Mouse (Mus musculus): ENCODE data around the gene Slu7. TPM values are rescaled to one million over a fixed set of nuclear protein-coding genes. Genes with fewer than 3 reads are reported as not detected.

Gene Slu7
- polyA plus RNA-seq, 1 experiment from 2014 or later = 35.8 TPM

DNA sequence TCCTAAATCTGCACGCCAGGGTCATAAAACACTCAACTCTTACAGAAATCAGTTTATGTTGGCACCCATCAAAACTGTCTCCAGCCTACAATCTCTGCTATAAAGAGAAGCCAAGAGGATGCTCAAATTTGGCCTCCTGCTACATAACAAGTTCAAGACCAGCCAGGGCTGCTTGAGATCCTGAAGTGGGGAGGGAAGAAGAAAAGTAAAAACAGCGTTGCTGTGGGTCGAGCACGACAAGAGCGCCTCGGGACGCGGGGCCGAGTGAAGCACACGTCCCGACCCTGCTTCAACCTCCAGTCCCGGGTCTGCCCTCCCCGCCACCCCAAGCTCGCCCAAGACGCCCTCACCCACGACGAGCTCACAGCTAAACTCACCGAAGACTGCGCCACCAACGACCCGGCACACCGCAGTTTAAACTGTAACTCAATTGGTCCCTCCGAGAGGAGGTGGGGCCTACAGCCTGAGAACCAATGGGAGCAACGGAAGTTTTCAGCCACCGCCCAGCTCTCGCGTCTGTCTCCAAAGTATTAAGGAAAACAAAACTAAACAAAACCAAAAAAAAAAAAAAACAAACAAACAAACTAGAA is 7.6 kb upstream of the Slu7 start, which contains the start of gene Pttg1:
Gene Pttg1 (minus strand): TSS at position 428 of the 590 bp plus-strand sequence.
- Histone ChIP-seq H3K4me2 (peak within 1 kb of the TSS; percentile 67), H3K36me3 (peaks cover 22% of the 10 kb centered on the region)

DNA sequence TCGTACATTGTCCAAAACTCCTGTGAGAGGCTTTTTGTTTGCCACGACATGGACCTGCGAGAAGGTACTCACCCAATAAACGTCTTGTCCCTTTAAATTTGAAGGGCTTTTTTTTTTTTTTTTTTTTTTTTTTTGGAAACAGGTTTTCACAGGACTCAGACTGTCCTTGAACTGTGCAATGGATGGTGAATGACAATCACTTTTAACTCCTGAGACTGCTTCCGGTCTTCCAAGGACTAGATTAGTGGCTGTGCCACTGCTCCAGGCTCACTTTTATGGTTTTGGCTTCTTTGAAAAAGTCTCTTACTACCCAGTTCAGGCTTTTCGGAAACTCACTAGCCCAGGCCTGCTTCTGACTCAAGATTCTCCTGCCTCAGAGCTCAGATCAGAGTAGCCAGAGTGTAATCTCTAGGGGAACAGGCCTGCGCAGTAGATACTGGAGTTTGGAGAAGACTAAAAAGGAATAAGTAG is 7.1 kb upstream of the Slu7 start:
- 15% methylated on average over 7 of the region's 7 CpGs for WGBS
- H3K4me1 ChIP-seq (replicated peaks) = peaks cover 14% of the 10 kb centered on the region
- H3K9me3 ChIP-seq (replicated peaks) = no peaks in the 10 kb centered on the region
- peak overlapping the region; percentile 67 for H3K4me2 ChIP-seq
- H3K36me3 ChIP-seq = peaks cover 19% of the 10 kb centered on the region
- peak; percentile 59; the same call in 1 of the 2 replicates for ATAC-seq (replicated peaks; ENCODE audit: insufficient number of reproducible peaks, insufficient read depth, low FRiP score, low read depth)
- peak overlapping the region; percentile 80 for H3K4me3 ChIP-seq
- peak overlapping the region; percentile 76 for H3K27ac ChIP-seq
- peak overlapping the region; percentile 75; the same call in 1 of the 2 replicates for H3K9ac ChIP-seq
- H3K27me3 ChIP-seq = no peaks in the 10 kb centered on the region

More for the DNA sequence above, 7.6 kb upstream of the Slu7 start, which contains the start of gene Pttg1:
- Histone ChIP-seq H3K27me3 (no peaks in the 10 kb centered on the region), H3K4me3 (peak within 1 kb of the TSS; percentile 80), H3K9me3 (replicated peaks) (no peaks in the 10 kb centered on the region), H3K9ac (peak within 1 kb of the TSS; percentile 75), H3K27ac (peak within 1 kb of the TSS; percentile 76), H3K4me1 (replicated peaks) (peaks cover 14% of the 10 kb centered on the region)
- ATAC-seq (replicated peaks; ENCODE audit: insufficient number of reproducible peaks, insufficient read depth, low FRiP score, low read depth) = peak; percentile 94
- WGBS = 2% methylated on average over 27 of the region's 27 CpGs

DNA sequence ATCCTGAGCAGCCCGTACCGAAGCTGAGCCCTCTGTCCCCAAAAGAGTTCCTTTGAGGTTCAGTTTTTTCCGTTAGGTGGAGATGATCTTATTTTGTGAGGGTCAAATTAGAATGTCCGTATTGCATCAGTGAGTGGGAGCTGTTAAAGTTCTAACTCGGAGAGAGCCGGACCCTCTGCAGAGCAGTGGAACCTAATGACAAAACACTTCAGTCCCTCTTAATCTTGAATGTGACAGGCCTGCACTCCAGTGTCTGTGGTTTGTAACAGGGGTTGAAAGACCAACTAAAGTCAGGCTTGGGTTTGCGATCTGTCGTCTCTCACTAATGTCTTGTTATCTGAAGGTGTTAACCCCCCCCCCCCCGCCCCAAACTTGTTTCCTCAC is 472 bp downstream of the Slu7 start:
- 2% methylated on average over 9 of the region's 9 CpGs for WGBS

DNA sequence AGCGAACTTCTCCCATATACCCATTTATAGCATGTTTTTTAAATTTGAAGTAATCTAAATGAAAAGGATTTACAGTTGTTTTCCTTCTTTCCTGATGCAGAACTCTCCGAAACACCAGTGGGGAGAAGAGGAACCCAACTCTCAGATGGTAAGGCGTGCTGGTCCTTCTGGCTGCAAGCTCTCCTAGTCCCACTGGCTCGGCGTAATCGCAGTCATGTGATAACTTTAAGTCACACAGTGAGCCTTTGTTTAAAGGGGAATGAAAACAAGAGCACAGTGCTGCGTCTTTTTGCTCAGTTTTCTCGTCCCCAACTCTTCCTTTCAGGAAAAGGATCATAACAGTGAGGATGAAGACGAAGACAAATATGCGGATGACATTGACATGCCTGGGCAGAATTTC is 7.6 kb downstream of the Slu7 start:
- Histone ChIP-seq H3K9me3 (replicated peaks) (no peaks in the 10 kb centered on the region), H3K4me2 (no peak overlapping the region), H3K9ac (no peak overlapping the region), H3K4me3 (no peak overlapping the region), H3K27me3 (no peaks in the 10 kb centered on the region), H3K27ac (no peak overlapping the region), H3K36me3 (peaks cover 88% of the 10 kb centered on the region), H3K4me1 (replicated peaks) (no peaks in the 10 kb centered on the region)
- no peak for ATAC-seq (replicated peaks; ENCODE audit: insufficient number of reproducible peaks, insufficient read depth, low FRiP score, low read depth)
- 92% methylated on average over 10 of the region's 10 CpGs for WGBS

More for the DNA sequence above, 472 bp downstream of the Slu7 start:
- Histone ChIP-seq H3K4me1 (replicated peaks) (peaks cover 7% of the 10 kb centered on the region), H3K36me3 (peaks cover 18% of the 10 kb centered on the region), H3K4me2 (peak overlapping the region; percentile 64), H3K27ac (peak overlapping the region; percentile 58), H3K4me3 (peak overlapping the region; percentile 98), H3K9me3 (replicated peaks) (no peaks in the 10 kb centered on the region), H3K27me3 (no peaks in the 10 kb centered on the region), H3K9ac (peak overlapping the region; percentile 82)
- ATAC-seq (replicated peaks; ENCODE audit: insufficient number of reproducible peaks, insufficient read depth, low FRiP score, low read depth) = peak; percentile 10; the same call in 1 of the 2 replicates

DNA sequence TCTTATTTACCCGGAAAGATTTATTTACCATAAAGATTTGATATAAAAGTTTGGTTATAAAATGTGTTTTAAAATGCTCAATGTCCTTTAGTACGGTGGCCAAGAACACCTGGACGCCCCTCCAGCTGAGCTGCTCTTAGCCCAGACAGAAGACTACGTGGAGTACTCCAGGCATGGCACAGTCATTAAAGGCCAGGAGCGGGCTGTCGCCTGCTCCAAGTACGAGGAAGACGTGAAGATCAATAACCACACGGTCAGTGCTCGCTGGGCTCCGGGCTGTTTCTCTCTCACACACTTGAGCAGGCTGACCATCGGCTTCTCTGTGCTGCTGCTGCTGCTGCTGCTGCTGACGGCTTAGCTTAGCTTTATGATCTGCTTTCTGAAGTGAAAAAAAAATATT is 9.6 kb downstream of the Slu7 start:
- Histone ChIP-seq H3K27me3 (no peaks in the 10 kb centered on the region), H3K4me1 (replicated peaks) (no peaks in the 10 kb centered on the region), H3K4me3 (no peak overlapping the region), H3K9ac (no peak overlapping the region), H3K9me3 (replicated peaks) (no peaks in the 10 kb centered on the region), H3K4me2 (no peak overlapping the region), H3K36me3 (peaks cover 92% of the 10 kb centered on the region), H3K27ac (no peak overlapping the region)
- 95% methylated on average over 13 of the region's 13 CpGs for WGBS
- no peak for ATAC-seq (replicated peaks; ENCODE audit: insufficient number of reproducible peaks, insufficient read depth, low FRiP score, low read depth)

DNA sequence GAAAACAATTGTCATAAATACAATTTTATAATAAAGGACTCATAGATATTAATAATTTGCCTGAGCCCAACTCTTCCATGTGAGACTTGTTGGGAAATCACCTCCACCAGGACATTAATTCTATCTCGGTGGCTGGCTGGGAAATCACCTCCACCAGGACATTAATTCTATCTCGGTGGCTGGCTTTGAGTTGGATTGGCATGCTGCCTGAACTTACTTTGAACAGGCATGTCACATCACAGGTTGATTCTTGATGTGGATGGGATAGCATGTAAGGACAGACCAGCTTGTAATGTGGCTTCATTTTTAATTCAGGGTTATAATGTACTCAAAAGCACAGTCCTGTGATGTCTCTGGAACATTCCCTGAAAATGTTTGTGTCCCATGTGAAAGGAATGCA is 16.4 kb downstream of the Slu7 start:
- no peaks in the 10 kb centered on the region for H3K27me3 ChIP-seq
- whole genome bisulfite sequencing = 73% methylated on average over 2 of the region's 2 CpGs
- H3K27ac ChIP-seq = no peak overlapping the region
- H3K9me3 ChIP-seq (replicated peaks) = no peaks in the 10 kb centered on the region
- H3K4me3 ChIP-seq = no peak overlapping the region
- H3K9ac ChIP-seq = no peak overlapping the region
- ATAC-seq (replicated peaks; ENCODE audit: insufficient number of reproducible peaks, insufficient read depth, low FRiP score, low read depth) = no peak
- H3K4me1 ChIP-seq (replicated peaks) = no peaks in the 10 kb centered on the region
- peaks cover 26% of the 10 kb centered on the region for H3K36me3 ChIP-seq
- no peak overlapping the region for H3K4me2 ChIP-seq

DNA sequence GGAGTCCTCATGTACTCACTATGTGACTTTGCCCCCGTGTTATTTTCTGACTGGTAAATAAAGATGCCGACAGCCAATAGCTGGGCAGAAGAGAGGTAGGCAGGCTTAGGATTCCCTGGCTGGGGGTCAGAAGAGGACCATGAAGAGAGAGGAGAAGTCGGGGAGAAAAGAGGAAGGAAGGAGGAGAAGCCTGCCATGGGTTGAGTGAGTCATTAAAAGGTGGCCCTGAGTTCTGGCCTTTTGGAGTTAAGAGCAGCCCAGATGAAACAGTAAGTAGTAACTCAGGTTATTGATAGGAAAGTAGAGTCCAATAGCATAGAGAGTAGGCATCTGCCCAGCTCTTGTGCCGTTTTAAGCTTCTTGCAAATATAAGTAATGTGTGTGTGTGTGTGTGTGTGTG is 17.8 kb downstream of the Slu7 start:
- no peak overlapping the region for H3K9ac ChIP-seq
- no peak overlapping the region for H3K4me2 ChIP-seq
- no peak for ATAC-seq (replicated peaks; ENCODE audit: insufficient number of reproducible peaks, insufficient read depth, low FRiP score, low read depth)
- peaks cover 12% of the 10 kb centered on the region for H3K36me3 ChIP-seq
- no peaks in the 10 kb centered on the region for H3K9me3 ChIP-seq (replicated peaks)
- H3K4me1 ChIP-seq (replicated peaks) = no peaks in the 10 kb centered on the region
- WGBS = 53% methylated on average over 4 of the region's 4 CpGs
- no peak overlapping the region for H3K4me3 ChIP-seq
- H3K27me3 ChIP-seq = no peaks in the 10 kb centered on the region
- H3K27ac ChIP-seq = no peak overlapping the region

DNA sequence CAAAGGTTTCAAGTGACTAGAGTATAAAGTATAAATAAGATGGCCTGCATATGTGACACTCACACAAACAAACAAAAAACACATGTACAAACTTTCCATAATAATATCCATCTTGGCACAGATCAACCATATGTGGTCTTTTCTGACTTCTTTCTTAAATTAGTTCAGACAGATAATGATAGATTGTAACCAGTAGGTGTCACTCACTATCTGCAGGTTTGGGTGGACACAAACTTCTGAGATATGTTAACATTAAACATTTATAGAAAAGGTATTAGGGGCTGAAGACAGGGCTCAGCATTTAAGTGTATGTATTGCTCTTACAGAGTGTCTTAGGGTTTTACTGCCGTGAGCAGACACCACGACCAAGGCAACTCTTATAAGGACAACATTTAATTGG is 18.7 kb downstream of the Slu7 start:
- 62% methylated on average over 2 of the region's 2 CpGs for WGBS

DNA sequence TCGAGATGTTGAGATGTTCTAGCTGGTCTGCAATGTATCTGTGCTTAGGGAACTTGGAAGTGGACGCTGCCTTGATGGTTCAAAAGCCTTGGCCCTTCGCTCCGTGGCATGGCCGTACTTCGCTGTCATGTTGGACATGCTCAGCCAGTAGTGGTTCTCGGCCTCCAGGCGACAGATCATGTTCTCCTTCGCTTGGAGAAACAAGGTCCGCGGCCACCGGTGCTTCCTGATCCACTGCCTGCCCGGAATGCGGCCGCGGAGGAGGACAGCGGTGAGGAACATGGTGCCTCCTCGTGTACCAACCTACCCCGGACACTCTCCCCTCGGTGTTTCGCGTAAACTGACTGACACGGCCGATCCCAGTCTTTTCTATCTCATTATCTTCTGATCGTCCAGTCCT is 29.7 kb downstream of the Slu7 start:
- H3K36me3 ChIP-seq = no peaks in the 10 kb centered on the region
- no peak overlapping the region for H3K4me2 ChIP-seq
- no peak overlapping the region for H3K27ac ChIP-seq
- no peaks in the 10 kb centered on the region for H3K27me3 ChIP-seq
- 92% methylated on average over 25 of the region's 25 CpGs for WGBS
- no peak for ATAC-seq (replicated peaks; ENCODE audit: insufficient number of reproducible peaks, insufficient read depth, low FRiP score, low read depth)
- H3K4me3 ChIP-seq = no peak overlapping the region
- no peaks in the 10 kb centered on the region for H3K4me1 ChIP-seq (replicated peaks)
- no peak overlapping the region for H3K9ac ChIP-seq
- no peaks in the 10 kb centered on the region for H3K9me3 ChIP-seq (replicated peaks)

More for the DNA sequence above, 18.7 kb downstream of the Slu7 start:
- Histone ChIP-seq H3K4me1 (replicated peaks) (no peaks in the 10 kb centered on the region), H3K4me2 (no peak overlapping the region), H3K4me3 (no peak overlapping the region), H3K36me3 (peaks cover 5% of the 10 kb centered on the region; the same call in 1 of the 2 replicates), H3K27me3 (no peaks in the 10 kb centered on the region), H3K9ac (no peak overlapping the region), H3K9me3 (replicated peaks) (no peaks in the 10 kb centered on the region), H3K27ac (no peak overlapping the region)
- no peak for ATAC-seq (replicated peaks; ENCODE audit: insufficient number of reproducible peaks, insufficient read depth, low FRiP score, low read depth)

DNA sequence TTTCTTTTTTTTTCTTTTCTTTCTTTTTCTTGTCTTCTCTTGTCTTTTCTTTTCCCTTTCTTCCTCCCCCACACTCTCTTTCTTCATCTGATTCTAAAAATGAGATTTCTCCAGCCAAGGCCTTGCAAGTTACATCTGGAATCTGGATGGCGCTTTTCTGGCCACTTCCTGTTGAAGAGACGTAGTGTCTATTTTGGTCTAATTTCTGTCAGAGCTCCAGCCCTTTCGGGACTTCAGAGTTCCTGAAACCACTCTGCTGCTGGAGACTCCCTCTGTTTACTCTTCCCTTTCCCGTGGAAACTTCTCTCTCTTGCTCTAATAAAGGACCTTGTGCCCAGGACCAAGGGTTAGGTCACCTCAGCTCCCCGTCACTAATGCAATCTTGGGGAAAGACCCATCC is 36.6 kb downstream of the Slu7 start:
- H3K36me3 ChIP-seq = no peaks in the 10 kb centered on the region
- 28% methylated on average over 5 of the region's 5 CpGs for WGBS
- H3K4me2 ChIP-seq = no peak overlapping the region
- no peak for ATAC-seq (replicated peaks; ENCODE audit: insufficient number of reproducible peaks, insufficient read depth, low FRiP score, low read depth)
- H3K4me3 ChIP-seq = no peak overlapping the region
- peaks cover 14% of the 10 kb centered on the region for H3K4me1 ChIP-seq (replicated peaks)
- peak overlapping the region; percentile 43 for H3K27ac ChIP-seq
- H3K27me3 ChIP-seq = no peaks in the 10 kb centered on the region; the same call in 1 of the 2 replicates
- no peaks in the 10 kb centered on the region for H3K9me3 ChIP-seq (replicated peaks)
- no peak overlapping the region for H3K9ac ChIP-seq

DNA sequence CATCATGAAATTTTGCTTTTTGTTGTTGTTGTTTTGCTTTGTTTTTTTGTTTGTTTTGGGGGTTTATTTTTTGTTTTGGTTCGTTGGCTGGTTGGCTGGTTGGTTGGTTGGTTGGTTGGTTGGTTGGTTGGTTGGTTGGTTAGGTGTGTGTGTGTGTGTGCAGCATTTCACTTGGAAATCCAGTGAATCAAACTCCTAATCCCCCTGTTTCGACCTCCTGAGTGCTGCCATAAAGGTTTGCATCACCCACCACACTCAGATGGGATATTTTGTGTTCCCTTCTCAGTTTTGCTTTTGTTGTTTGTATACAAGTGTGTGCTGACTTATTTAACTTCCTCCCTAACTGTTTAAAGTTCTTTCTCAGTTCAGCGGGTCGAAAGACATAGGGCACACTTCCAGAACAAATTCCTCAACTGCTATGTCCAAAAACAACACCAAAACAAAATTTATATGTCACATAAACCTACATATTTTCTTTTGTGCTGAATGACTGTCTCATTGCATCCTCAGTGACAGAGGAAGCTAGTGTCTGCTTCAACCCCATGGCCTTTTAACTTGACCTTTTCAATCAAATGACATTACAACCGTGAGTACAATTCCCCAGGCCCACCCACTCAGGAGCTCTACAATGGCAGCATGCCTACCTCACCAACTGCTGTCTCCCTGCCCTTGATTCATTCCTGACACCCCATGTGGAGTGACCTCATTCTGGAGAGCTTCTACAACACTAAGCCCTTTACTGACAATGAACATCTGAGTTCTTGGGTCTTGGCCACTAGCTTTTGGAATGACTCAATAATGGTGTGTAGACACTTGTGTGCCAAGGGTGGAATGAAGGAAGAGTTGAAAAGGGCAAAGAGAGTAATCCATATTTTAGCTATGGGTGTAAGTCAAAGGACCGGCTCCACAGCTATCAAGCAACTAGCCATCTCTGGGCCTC is 37.6 kb downstream of the Slu7 start:
- H3K36me3 ChIP-seq = no peaks in the 10 kb centered on the region
- H3K27ac ChIP-seq = peak overlapping the region; percentile 43; the same call in 1 of the 2 replicates
- H3K4me1 ChIP-seq (replicated peaks) = peaks cover 14% of the 10 kb centered on the region
- no peak for ATAC-seq (replicated peaks; ENCODE audit: insufficient number of reproducible peaks, insufficient read depth, low FRiP score, low read depth)
- no peak overlapping the region for H3K4me2 ChIP-seq
- 71% methylated on average over 6 of the region's 6 CpGs for WGBS
- H3K9ac ChIP-seq = no peak overlapping the region
- no peak overlapping the region for H3K4me3 ChIP-seq
- H3K9me3 ChIP-seq (replicated peaks) = no peaks in the 10 kb centered on the region
- no peaks in the 10 kb centered on the region; the same call in 1 of the 2 replicates for H3K27me3 ChIP-seq
